Mouse (Mus musculus) neural tube, embryonic 14.5 days (tissue): Measurements from ENCODE around the gene Ctu2. TPM values are rescaled to one million over a fixed set of nuclear protein-coding genes. Genes with fewer than 3 reads are reported as not detected.

Experiments used
- ATAC-seq: fragments of 200-750 bp; cut with Nextera tagmentation; 2 replicates; pipeline ENCODE4 v1.8.0; 2017; ENCODE audit warnings: low read depth, mild to moderate bottlenecking, moderate TSS enrichment, moderate library complexity
- H3K27ac ChIP-seq: fragments of 300-500 bp; sonication (generic); 2 replicates; pipeline ENCODE4 v1.5.1; 2014; ENCODE audit warnings: low read depth, mild to moderate bottlenecking, control low read depth, low read length, moderate library complexity, mixed read lengths
- H3K27me3 ChIP-seq: fragments of 300-500 bp; sonication (generic); 2 replicates; pipeline ENCODE4 v1.6.1; 2014; ENCODE audit warnings: low read length; ENCODE audit not compliant: control insufficient read depth, insufficient read depth
- H3K36me3 ChIP-seq: fragments of 300-500 bp; sonication (generic); 2 replicates; pipeline ENCODE4 v1.6.1; 2014; ENCODE audit warnings: low read length, mixed read lengths; ENCODE audit not compliant: control insufficient read depth, insufficient read depth
- H3K4me1 ChIP-seq: fragments of 300-500 bp; sonication (generic); 2 replicates; pipeline ENCODE4 v1.6.1; 2014; ENCODE audit warnings: low read length; ENCODE audit not compliant: control insufficient read depth, insufficient read depth
- H3K4me2 ChIP-seq: fragments of 300-500 bp; sonication (generic); 2 replicates; pipeline ENCODE4 v1.6.1; 2014; ENCODE audit warnings: mild to moderate bottlenecking, low read depth, low read length, control low read depth
- H3K4me3 ChIP-seq: fragments of 300-500 bp; sonication (generic); 2 replicates; pipeline ENCODE4 v1.5.1; 2014; ENCODE audit warnings: low read depth, low read length, control low read depth, mixed read lengths
- H3K9ac ChIP-seq: fragments of 300-500 bp; sonication (generic); replicated peaks from 2 replicates; pipeline ENCODE4 v1.6.1; 2014; ENCODE audit warnings: low read depth, mild to moderate bottlenecking, control low read depth, low read length, mixed read lengths
- H3K9me3 ChIP-seq: fragments of 300-500 bp; sonication (generic); 2 replicates; pipeline ENCODE4 v1.6.1; 2016; ENCODE audit warnings: low read length; ENCODE audit not compliant: control insufficient read depth
- WGBS: fragments of 180-500 bp; shearing (Covaris S2); extraction: QIAGEN DNeasy Blood & Tissue Kit; methylation state at CpG from one replicate; pipeline ENCODE4 v1.1.7; 2014; 5-methylcytosine and 5-hydroxymethylcytosine counted together
- polyA plus RNA-seq: library from polyadenylated mRNA; unstranded; fragments of >200 nt; fragmentation: Nextera tagmentation; extraction: Ambion mirVana; gene quantifications from 2 replicates; pipeline ENCODE4 v1.2.1, GENCODE M21; 2014

Gene Ctu2
- polyA plus RNA-seq, 1 experiment from 2014 or later, result 74.5 TPM

DNA sequence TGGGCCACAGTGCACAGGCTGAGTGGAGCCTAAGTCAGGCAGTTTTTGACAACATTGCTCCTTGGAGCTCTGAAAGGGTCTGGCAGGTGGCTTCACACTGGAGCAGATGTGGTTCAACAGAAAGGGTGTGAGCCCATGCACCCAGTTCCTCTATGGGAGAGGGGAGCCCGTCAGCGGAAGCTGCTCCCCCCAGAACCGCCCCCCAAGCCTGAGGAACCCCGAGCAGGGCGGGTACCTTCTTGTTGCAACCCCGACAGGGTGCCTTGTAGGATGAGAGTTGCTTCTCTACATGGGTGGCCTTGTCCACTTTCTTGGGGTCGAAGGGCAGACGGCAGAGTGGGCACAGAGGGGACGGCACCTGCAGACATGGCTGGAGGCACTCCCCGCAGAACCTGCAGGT, 6.0 kb upstream of the Ctu2 start:
- Histone ChIP-seq H3K4me1 (peaks cover 7% of the 10 kb centered on the region), H3K4me2 (no peak overlapping the region), H3K27me3 (no peaks in the 10 kb centered on the region), H3K4me3 (no peak overlapping the region), H3K27ac (no peak overlapping the region), H3K9ac (no peak overlapping the region), H3K9me3 (no peaks in the 10 kb centered on the region), H3K36me3 (peaks cover 12% of the 10 kb centered on the region)
- no peak for ATAC-seq
- WGBS, result 91% methylated on average over 10 of the region's 10 CpGs

DNA sequence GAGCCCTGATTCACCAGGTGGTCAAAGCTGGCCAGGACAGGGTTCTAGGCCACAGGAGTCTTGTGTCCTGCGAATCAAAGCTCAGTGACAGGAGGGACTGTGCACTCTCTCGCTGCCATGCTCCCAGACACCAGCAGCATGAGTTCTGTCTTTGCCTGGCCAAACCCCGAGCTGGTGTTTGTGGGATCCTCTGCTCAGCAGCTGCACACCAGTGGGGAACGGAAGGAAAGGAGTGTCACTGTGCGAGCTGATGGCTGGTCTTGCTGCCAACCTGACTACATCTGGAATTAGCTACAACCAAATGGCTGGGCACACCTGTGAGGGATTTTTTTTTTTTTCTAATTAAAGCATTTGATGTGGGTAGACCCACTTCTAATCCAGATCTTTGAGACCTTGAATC, 5.3 kb upstream of the Ctu2 start:
- ATAC-seq, result no peak
- peaks cover 9% of the 10 kb centered on the region for H3K4me1 ChIP-seq
- no peak overlapping the region for H3K9ac ChIP-seq
- H3K4me2 ChIP-seq, result no peak overlapping the region
- H3K27me3 ChIP-seq, result no peaks in the 10 kb centered on the region
- 83% methylated on average over 5 of the region's 5 CpGs for WGBS
- no peak overlapping the region for H3K4me3 ChIP-seq
- no peaks in the 10 kb centered on the region for H3K9me3 ChIP-seq
- H3K36me3 ChIP-seq, result peaks cover 12% of the 10 kb centered on the region
- no peak overlapping the region for H3K27ac ChIP-seq

DNA sequence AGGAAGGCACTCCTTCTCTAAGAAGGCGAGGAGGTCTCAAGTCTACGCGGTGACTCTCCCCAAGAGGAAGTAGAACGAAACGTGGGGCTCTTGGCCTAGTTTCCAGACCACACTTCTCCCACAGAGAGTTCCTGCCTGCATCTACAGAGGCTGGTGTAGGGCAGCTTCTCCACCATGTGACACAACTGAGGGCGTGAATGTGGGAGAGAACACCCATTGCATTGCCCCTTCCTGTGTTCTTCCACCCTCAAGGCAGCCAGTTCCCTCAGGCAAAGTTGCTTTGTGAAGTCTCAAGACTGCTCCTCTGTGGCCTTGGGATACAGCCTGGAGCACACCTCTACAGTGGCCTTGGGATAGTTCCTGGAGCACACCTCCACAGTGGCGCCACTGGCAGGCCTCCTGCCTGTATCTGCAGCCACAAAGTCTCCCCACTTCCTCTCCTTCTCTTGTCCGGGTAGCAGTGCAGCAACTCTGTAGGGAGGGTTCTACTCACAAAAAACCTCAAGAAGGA, 2.0 kb upstream of the Ctu2 start:
- no peak overlapping the region for H3K4me2 ChIP-seq

DNA sequence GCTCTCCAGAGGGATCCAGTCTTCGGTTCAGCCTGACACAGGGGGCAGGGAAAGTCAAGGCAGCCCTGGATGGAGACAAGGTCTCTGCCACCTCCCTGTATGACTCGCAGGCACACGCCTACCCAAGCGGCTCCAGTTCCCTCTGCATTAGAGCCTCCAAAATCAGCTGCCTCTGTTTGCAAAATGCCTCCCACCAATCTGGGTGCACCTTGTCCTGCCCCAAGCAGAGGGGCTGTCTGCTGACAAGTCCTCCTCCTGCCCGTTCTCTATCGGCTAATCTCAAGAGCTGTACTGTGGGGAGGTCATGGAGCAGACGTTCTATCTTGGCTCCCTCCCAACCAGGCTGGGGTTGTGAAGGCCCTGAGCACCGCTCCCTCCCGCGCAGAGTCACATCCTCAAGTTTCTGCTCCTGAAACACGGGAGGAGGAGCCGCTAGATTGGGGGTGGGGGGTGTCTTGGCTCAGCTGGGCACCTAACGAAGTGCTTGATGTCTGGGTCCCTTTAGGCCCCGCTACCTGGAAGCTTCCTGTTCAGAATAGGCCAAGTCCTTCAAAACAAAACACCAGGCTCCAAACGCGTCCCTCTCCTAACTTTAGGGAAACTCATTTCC, 887 bp upstream of the Ctu2 start:
- peak overlapping the region; percentile 92 for H3K4me2 ChIP-seq
- H3K4me3 ChIP-seq, result peak overlapping the region; percentile 97
- WGBS, result 20% methylated on average over 16 of the region's 16 CpGs
- H3K9me3 ChIP-seq, result no peaks in the 10 kb centered on the region
- H3K27me3 ChIP-seq, result no peaks in the 10 kb centered on the region
- H3K36me3 ChIP-seq, result peaks cover 9% of the 10 kb centered on the region
- ATAC-seq, result no peak
- no peak overlapping the region; the same call in 1 of the 2 replicates for H3K27ac ChIP-seq
- H3K4me1 ChIP-seq, result peaks cover 16% of the 10 kb centered on the region
- H3K9ac ChIP-seq, result peak overlapping the region; percentile 91

More for the DNA sequence above, 2.0 kb upstream of the Ctu2 start:
- WGBS, result 92% methylated on average over 8 of the region's 8 CpGs
- no peak overlapping the region for H3K9ac ChIP-seq
- ATAC-seq, result no peak
- H3K4me3 ChIP-seq, result no peak overlapping the region
- H3K9me3 ChIP-seq, result no peaks in the 10 kb centered on the region
- no peak overlapping the region for H3K27ac ChIP-seq
- no peaks in the 10 kb centered on the region for H3K27me3 ChIP-seq
- H3K36me3 ChIP-seq, result peaks cover 4% of the 10 kb centered on the region
- peaks cover 16% of the 10 kb centered on the region for H3K4me1 ChIP-seq

DNA sequence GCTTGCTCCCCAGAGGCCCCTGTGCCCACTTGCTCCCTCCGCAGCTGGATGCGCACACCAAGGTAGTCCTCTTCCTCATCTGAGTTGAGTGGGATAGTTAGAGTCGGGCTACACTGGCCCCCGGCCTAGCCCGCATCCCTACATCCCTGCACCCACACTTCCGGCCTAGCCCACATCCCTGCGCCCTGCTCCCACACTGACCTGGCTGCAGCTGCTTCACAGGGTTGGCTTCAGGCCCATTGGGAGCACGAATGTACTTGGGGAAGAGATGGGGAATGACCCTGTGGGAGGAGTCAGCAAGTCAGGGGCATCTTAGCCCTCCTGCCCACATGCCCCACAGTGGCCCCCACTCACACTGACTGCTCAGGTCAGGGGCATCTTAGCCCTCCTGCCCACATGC, 6.5 kb downstream of the Ctu2 start:
- Histone ChIP-seq H3K4me3 (no peak overlapping the region), H3K4me1 (no peaks in the 10 kb centered on the region), H3K9me3 (no peaks in the 10 kb centered on the region), H3K9ac (no peak overlapping the region), H3K27me3 (no peaks in the 10 kb centered on the region), H3K4me2 (no peak overlapping the region), H3K36me3 (peaks cover 37% of the 10 kb centered on the region), H3K27ac (no peak overlapping the region)
- WGBS, result 98% methylated on average over 8 of the region's 8 CpGs
- ATAC-seq, result no peak

DNA sequence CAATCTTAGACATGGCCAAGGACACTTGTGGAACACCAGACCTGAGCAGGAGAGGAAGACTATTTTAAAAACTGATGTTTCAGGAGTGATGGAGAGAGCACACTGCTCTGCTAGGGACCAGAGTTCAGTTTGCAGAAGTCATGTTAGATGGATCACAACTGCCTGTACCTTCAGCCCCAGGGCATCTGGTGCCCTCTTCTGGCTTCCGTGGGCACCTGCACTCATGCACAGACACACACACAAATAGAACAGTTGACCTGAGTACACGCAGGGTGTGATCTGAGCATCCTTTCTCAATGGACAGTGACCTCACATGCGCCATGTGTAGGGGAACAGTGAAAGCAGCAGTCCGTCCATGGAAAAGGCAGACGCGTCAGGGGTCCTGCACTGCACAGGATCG, 7.9 kb downstream of the Ctu2 start:
- peaks cover 34% of the 10 kb centered on the region for H3K36me3 ChIP-seq
- WGBS, result 95% methylated on average over 7 of the region's 7 CpGs
- no peak for ATAC-seq

DNA sequence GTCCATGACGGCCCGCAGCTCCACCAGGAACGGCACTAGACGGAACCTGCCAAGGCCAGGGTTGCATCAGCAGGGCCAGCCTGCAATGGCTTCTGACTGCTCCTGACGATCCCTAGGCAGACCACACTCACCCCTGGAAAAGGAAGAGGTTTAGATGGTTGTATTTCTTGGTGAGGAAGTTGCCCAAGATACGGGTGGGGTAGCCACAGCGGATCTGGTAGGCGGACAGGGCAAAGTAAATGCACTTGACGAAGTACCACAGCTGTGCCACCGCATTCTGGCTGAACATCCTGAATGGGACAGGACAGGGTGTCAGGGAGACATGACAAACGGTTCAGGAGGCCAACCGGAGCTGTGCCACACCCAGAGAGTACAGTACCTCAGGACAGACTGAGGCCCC, 8.9 kb downstream of the Ctu2 start:
- no peak overlapping the region for H3K4me3 ChIP-seq
- no peak for ATAC-seq
- no peaks in the 10 kb centered on the region for H3K27me3 ChIP-seq
- WGBS, result 94% methylated on average over 12 of the region's 12 CpGs
- H3K4me2 ChIP-seq, result no peak overlapping the region
- no peak overlapping the region for H3K27ac ChIP-seq
- H3K9ac ChIP-seq, result no peak overlapping the region
- no peaks in the 10 kb centered on the region for H3K4me1 ChIP-seq
- peaks cover 28% of the 10 kb centered on the region for H3K36me3 ChIP-seq
- no peaks in the 10 kb centered on the region for H3K9me3 ChIP-seq

More for the DNA sequence above, 7.9 kb downstream of the Ctu2 start:
- Histone ChIP-seq H3K27ac (no peak overlapping the region), H3K9ac (no peak overlapping the region), H3K27me3 (no peaks in the 10 kb centered on the region), H3K4me2 (no peak overlapping the region), H3K4me3 (no peak overlapping the region), H3K9me3 (no peaks in the 10 kb centered on the region), H3K4me1 (no peaks in the 10 kb centered on the region)

DNA sequence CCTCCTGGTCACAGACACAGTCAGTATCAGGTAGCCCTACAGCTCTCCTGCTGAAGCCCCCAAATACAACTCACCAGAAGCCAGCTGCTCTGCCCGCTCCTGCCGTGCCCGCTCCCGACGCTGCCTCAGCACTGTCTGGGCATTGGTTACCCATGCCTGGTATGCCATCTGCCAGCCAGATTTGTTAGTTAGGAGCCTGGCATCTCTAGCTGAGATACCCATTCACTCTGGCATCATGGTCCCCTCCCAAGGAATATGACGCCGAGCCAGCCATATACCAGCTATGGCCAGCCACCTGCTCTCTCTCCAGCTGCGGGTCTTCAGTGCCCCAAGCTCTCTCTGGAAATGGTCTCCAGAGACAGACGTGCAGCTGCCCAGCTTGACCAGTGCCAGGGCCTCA, 12.4 kb downstream of the Ctu2 start:
- no peaks in the 10 kb centered on the region for H3K27me3 ChIP-seq
- WGBS, result 93% methylated on average over 9 of the region's 9 CpGs
- H3K4me2 ChIP-seq, result no peak overlapping the region
- H3K9me3 ChIP-seq, result no peaks in the 10 kb centered on the region
- no peak overlapping the region for H3K4me3 ChIP-seq
- ATAC-seq, result no peak
- no peak overlapping the region for H3K27ac ChIP-seq
- H3K9ac ChIP-seq, result no peak overlapping the region
- H3K4me1 ChIP-seq, result no peaks in the 10 kb centered on the region
- peaks cover 7% of the 10 kb centered on the region; the same call in 1 of the 2 replicates for H3K36me3 ChIP-seq

DNA sequence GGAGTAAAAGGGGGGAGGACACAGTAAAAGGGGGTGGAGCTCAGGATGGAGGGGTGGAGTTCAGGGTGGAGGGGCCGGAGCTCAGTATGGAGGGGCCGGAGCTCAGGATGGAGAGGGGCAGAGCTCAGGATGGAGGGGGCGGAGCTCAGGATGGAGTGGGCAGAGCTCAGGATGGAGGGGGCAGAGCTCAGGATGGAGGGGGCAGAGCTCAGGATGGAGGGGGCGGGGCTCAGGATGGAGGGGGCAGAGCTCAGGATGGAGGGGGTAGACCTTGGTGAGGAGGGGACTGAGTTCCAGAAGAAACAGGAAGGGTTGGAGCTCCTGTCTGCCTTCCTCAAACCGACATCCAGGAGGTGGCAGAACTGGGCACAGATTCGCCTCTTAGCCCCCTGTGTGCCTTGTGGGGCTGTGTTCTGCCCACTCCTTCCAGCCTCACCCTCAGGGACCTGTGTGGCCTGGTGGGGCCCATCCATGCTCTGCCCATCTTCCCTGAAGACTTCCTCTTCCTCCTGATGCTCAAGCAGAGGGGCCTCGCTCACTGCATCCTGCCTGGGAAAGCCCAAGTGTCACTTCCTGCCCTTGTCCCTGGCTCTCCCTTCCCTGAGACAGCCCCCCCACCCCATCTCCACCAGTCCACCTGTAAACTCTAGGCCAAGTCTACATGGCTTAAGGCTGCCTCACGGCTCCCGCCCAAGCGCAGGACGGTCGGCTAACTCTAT, 21.2 kb downstream of the Ctu2 start:
- no peaks in the 10 kb centered on the region for H3K9me3 ChIP-seq
- H3K27ac ChIP-seq, result no peak overlapping the region
- ATAC-seq, result no peak
- H3K4me2 ChIP-seq, result no peak overlapping the region
- no peak overlapping the region for H3K4me3 ChIP-seq
- no peaks in the 10 kb centered on the region for H3K27me3 ChIP-seq
- no peaks in the 10 kb centered on the region; the same call in 1 of the 2 replicates for H3K36me3 ChIP-seq
- 86% methylated on average over 12 of the region's 12 CpGs for WGBS
- H3K9ac ChIP-seq, result no peak overlapping the region
- H3K4me1 ChIP-seq, result no peaks in the 10 kb centered on the region
